Mouse (Mus musculus) MEL (cell line): ENCODE data around the gene Gemin5. TPM values are rescaled to one million over a fixed set of nuclear protein-coding genes. Genes with fewer than 3 reads are reported as not detected.

Experiments
- DNase-seq: peaks from one replicate; pipeline ENCODE4 v3.0.0; 2011; ENCODE audit warnings: low read depth, low spot score
- H3K27ac ChIP-seq: 2 replicates; pipeline ENCODE4 v1.5.1; 2012; ENCODE audit warnings: low read depth, mild to moderate bottlenecking, control low read depth, low read length, moderate library complexity; ENCODE audit not compliant: control insufficient read depth
- H3K27me3 ChIP-seq, 2 experiments: fragments of 150-350 bp in 1 of 2; sonication (generic) in 1 of 2; 2 replicates each; pipeline ENCODE4 v1.6.1; 2012; ENCODE audit warnings: low read length in 2 of 2, mild to moderate bottlenecking in 2 of 2, improper control_type of control experiment in 1 of 2, moderate library complexity in 1 of 2; ENCODE audit not compliant: insufficient read depth in 2 of 2, control insufficient read depth in 1 of 2
- H3K36me3 ChIP-seq, 2 experiments: 2 replicates each; pipeline ENCODE4 v1.6.1; 2012 to 2014; ENCODE audit warnings: low read length in 2 of 2, improper control_type of control experiment in 1 of 2, inconsistent platforms in 1 of 2, mild to moderate bottlenecking in 1 of 2; ENCODE audit not compliant: insufficient read depth in 2 of 2, control insufficient read depth in 1 of 2
- H3K4me1 ChIP-seq, 2 experiments: fragments of 150-350 bp in 1 of 2; sonication (generic) in 1 of 2; 2 replicates each; pipeline ENCODE4 v1.6.1; 2012; ENCODE audit warnings: low read length in 2 of 2, improper control_type of control experiment in 1 of 2, mild to moderate bottlenecking in 1 of 2; ENCODE audit not compliant: insufficient read depth in 2 of 2, control insufficient read depth in 1 of 2
- H3K4me3 ChIP-seq, 2 experiments: fragments of 150-350 bp in 1 of 2; sonication (generic) in 1 of 2; 2 replicates each; pipeline ENCODE4 v1.5.1; 2012; ENCODE audit warnings: low read depth in 2 of 2, low read length in 2 of 2, mild to moderate bottlenecking in 2 of 2, moderate library complexity in 2 of 2, control low read depth in 1 of 2, improper control_type of control experiment in 1 of 2; ENCODE audit not compliant: control insufficient read depth in 1 of 2, insufficient read depth in 1 of 2
- H3K79me2 ChIP-seq: 2 replicates; pipeline ENCODE4 v1.6.1; 2012; ENCODE audit warnings: mild to moderate bottlenecking, low read length, moderate library complexity; ENCODE audit not compliant: control insufficient read depth, poor library complexity, insufficient read depth
- H3K9ac ChIP-seq: 2 replicates; pipeline ENCODE4 v1.6.1; 2012; ENCODE audit warnings: low read depth, mild to moderate bottlenecking, control low read depth, low read length, moderate library complexity; ENCODE audit not compliant: control insufficient read depth, poor library complexity, severe bottlenecking
- H3K9me3 ChIP-seq: fragments of 150-350 bp; sonication (generic); replicated peaks from 2 replicates; pipeline ENCODE4 v1.6.1; 2012; ENCODE audit warnings: mild to moderate bottlenecking, low read length, improper control_type of control experiment, moderate library complexity; ENCODE audit not compliant: insufficient read depth
- CHD1 ChIP-seq: IDR thresholded peaks from 2 replicates; pipeline ENCODE4 v1.6.1; 2012; ENCODE audit warnings: low read depth, mild to moderate bottlenecking, inconsistent platforms, low read length, improper control_type of control experiment
- CHD2 ChIP-seq: IDR thresholded peaks from 2 replicates; pipeline ENCODE4 v1.6.1; 2011; ENCODE audit warnings: low read length, improper control_type of control experiment
- CTCF ChIP-seq, 3 experiments: IDR thresholded peaks in 2 of 3; conservative IDR thresholded peaks in 1 of 3; 2 replicates each; pipeline ENCODE4 v1.5.1; 2011 to 2012; ENCODE audit warnings: low read length in 3 of 3, low read depth in 2 of 3, mild to moderate bottlenecking in 2 of 3, improper control_type of control experiment in 1 of 3, inconsistent platforms in 1 of 3, mixed read lengths in 1 of 3, moderate library complexity in 1 of 3; ENCODE audit not compliant: control insufficient read depth in 1 of 3, insufficient read depth in 1 of 3, poor library complexity in 1 of 3, severe bottlenecking in 1 of 3
- E2F4 ChIP-seq: IDR thresholded peaks from 2 replicates; pipeline ENCODE4 v1.6.1; 2011; ENCODE audit warnings: low read depth, low read length, improper control_type of control experiment, borderline replicate concordance
- ELF1 ChIP-seq: IDR thresholded peaks from 2 replicates; pipeline ENCODE4 v1.6.1; 2014; ENCODE audit warnings: low read depth, mild to moderate bottlenecking, inconsistent platforms, low read length, improper control_type of control experiment, moderate library complexity
- EP300 ChIP-seq, 2 experiments: IDR thresholded peaks; 2 replicates each; pipeline ENCODE4 v1.6.1; 2011; ENCODE audit warnings: improper control_type of control experiment in 2 of 2, low read length in 2 of 2, low read depth in 1 of 2, mild to moderate bottlenecking in 1 of 2
- HCFC1 ChIP-seq: IDR thresholded peaks from 2 replicates; pipeline ENCODE4 v1.6.1; 2012; ENCODE audit warnings: low read depth, mild to moderate bottlenecking, inconsistent platforms, low read length, improper control_type of control experiment, moderate library complexity
- JUND ChIP-seq: IDR thresholded peaks from 2 replicates; pipeline ENCODE4 v1.6.1; 2011; ENCODE audit warnings: low read depth, mild to moderate bottlenecking, improper control_type of control experiment, low read length
- KAT2A ChIP-seq: conservative IDR thresholded peaks from 2 replicates; pipeline ENCODE4 v1.6.1; 2012; ENCODE audit warnings: low read depth, low read length, improper control_type of control experiment, inconsistent platforms
- MAFK ChIP-seq: IDR thresholded peaks from 2 replicates; pipeline ENCODE4 v1.6.1; 2011; ENCODE audit warnings: low read depth, mild to moderate bottlenecking, low read length, improper control_type of control experiment, borderline replicate concordance
- MAX ChIP-seq: IDR thresholded peaks from 2 replicates; pipeline ENCODE4 v1.6.1; 2011; ENCODE audit warnings: low read length, improper control_type of control experiment
- MEF2A ChIP-seq: IDR thresholded peaks from 2 replicates; pipeline ENCODE4 v1.6.1; 2014; ENCODE audit warnings: low read depth, mild to moderate bottlenecking, inconsistent platforms, low read length, improper control_type of control experiment; ENCODE audit not compliant: poor library complexity, insufficient replicate concordance, severe bottlenecking; ENCODE audit errors: extremely low read depth
- MXI1 ChIP-seq: IDR thresholded peaks from 2 replicates; pipeline ENCODE4 v1.6.1; 2011; ENCODE audit warnings: mild to moderate bottlenecking, low read depth, low read length, improper control_type of control experiment
- NRF1 ChIP-seq: IDR thresholded peaks from 2 replicates; pipeline ENCODE4 v1.6.1; 2014; ENCODE audit warnings: low read depth, mild to moderate bottlenecking, inconsistent platforms, low read length, improper control_type of control experiment, moderate library complexity; ENCODE audit not compliant: poor library complexity, insufficient read depth, severe bottlenecking
- RAD21 ChIP-seq: IDR thresholded peaks from 2 replicates; pipeline ENCODE4 v1.6.1; 2011; ENCODE audit warnings: mild to moderate bottlenecking, low read depth, low read length, improper control_type of control experiment
- SIN3A ChIP-seq: IDR thresholded peaks from 2 replicates; pipeline ENCODE4 v1.6.1; 2012; ENCODE audit warnings: low read length, improper control_type of control experiment, inconsistent platforms
- TAL1 ChIP-seq: IDR thresholded peaks from 2 replicates; pipeline ENCODE4 v1.6.1; 2012; ENCODE audit warnings: mild to moderate bottlenecking, inconsistent platforms, low read length, moderate library complexity, mixed read lengths
- TBP ChIP-seq: IDR thresholded peaks from 2 replicates; pipeline ENCODE4 v1.8.0; 2011; ENCODE audit warnings: low read depth, low read length, improper control_type of control experiment
- TCF12 ChIP-seq: IDR thresholded peaks from 2 replicates; pipeline ENCODE4 v1.6.1; 2014; ENCODE audit warnings: low read depth, mild to moderate bottlenecking, inconsistent platforms, low read length, improper control_type of control experiment, moderate library complexity
- USF1 ChIP-seq: IDR thresholded peaks from 2 replicates; pipeline ENCODE4 v1.6.1; 2014; ENCODE audit warnings: low read depth, mild to moderate bottlenecking, inconsistent platforms, low read length, improper control_type of control experiment, moderate library complexity
- ZC3H11A ChIP-seq: IDR thresholded peaks from 2 replicates; pipeline ENCODE4 v1.6.1; 2012; ENCODE audit warnings: low read depth, mild to moderate bottlenecking, inconsistent platforms, low read length, improper control_type of control experiment
- ZKSCAN1 ChIP-seq: IDR thresholded peaks from 2 replicates; pipeline ENCODE4 v1.6.1; 2012; ENCODE audit warnings: low read depth, mild to moderate bottlenecking, inconsistent platforms, low read length, improper control_type of control experiment, moderate library complexity
- ZNF384 ChIP-seq: IDR thresholded peaks from 2 replicates; pipeline ENCODE4 v1.6.1; 2012; ENCODE audit warnings: low read depth, mild to moderate bottlenecking, inconsistent platforms, low read length, improper control_type of control experiment
- polyA plus RNA-seq, 2 experiments: library from polyadenylated mRNA; stranded (reverse) in 1 of 2; unstranded in 1 of 2; fragments of >175 nt in 1 of 2; fragments of >200 nt in 1 of 2; gene quantifications; 2 replicates each; pipeline versions ENCODE4 v1.2.1 to v1.2.4; 2012; ENCODE audit warnings: low replicate concordance in 2 of 2, low read depth in 1 of 2; ENCODE audit not compliant: insufficient read length in 2 of 2, insufficient read depth in 1 of 2, missing spikeins in 1 of 2
- total RNA-seq: library from RNA; depleted of rRNA; stranded (reverse); fragments of 300-350 nt; gene quantifications from 2 replicates; pipeline ENCODE4 v1.2.3, GENCODE M21; 2012

Gene Gemin5
- total and polyA plus RNA-seq, 3 experiments: 46.5 to 71.9 (median 52.5) TPM

DNA sequence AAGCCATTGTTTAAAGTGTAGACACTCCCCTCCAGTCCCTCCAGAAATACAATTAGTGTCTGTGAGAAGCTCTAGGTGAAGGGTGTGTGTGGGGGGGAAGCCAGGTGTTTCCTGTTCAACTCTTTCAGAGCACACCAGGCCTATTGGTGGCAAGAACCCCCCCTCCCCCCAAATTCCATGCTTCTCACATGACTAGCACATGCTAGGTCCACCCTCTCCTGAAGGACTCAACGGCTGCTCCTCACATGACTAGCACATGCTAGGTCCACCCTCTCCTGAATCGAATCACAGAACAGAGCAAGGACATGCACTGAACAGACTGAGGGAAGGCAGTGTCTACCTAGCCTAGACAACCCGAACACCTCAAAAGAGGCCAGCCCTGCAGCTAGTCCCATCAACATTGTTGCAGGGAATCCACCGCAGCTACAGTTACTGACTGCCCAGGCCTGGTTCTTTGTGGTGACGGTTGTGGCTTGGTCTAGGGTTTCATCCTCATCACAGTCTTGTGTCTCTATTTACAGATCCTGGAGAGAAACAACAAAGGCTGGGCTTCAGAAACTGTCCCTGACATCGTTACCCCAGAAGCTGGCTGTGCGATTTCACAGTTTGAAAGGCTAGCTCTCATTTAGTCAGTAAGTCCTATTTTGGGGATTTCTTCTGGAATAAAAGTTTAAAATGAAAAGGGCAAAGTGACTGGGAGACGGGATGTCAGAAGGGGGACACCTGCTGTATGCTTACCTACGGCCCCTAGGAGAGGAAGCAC lies 65.6 kb downstream of the Gemin5 start (continued):
- TF ChIP-seq MAFK (no peak), EP300 (IDR thresholded peaks at IDR 0.05; ENCODE audit: low read depth in 1 of 2, low read length in 2 of 2) (peak in 1 of 2 experiments; percentile 68; a peak in 2 of 4 replicates), USF1 (peak; percentile 82), ZKSCAN1 (peak; percentile 99), KAT2A (no peak), TCF12 (peak; percentile 71), MAX (peak; percentile 87), CTCF (IDR thresholded peaks at IDR 0.05 in 2 of 3, conservative IDR thresholded peaks at IDR 0.05 in 1 of 3; ENCODE audit: control insufficient read depth in 1 of 3, insufficient read depth in 1 of 3, low read depth in 2 of 3, low read length in 3 of 3, poor library complexity in 1 of 3, severe bottlenecking in 1 of 3) (no peak), MXI1 (no peak)
- TF ChIP-seq, all 39 proteins: peak for 16

DNA sequence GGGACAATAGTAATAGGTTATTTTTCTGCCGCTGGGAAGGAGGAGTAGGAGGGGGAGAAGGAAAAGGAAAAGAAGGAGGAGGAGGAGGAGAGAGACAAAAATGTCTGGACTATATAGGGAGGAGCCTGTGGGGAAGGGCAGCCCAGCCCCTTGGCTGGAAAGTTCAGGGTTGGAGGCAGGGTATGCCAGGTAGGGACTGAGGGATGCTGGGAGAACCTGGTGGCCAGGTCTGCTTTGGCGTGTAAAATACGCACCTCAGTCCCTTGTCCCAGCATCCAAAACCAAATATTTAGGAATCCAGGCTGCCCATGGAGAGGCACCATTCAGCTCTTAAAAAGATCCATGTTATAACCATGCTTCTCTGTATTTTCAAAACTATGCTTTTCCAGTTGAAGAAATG lies 66.2 kb downstream of the Gemin5 start:
- Histone ChIP-seq H3K79me2 (peaks cover 34% of the 10 kb centered on the region), H3K9ac (no peak overlapping the region), H3K27ac (no peak overlapping the region; the same call in 1 of the 2 replicates), H3K4me3 (peak overlapping the region in 1 of 2 experiments; percentile 69; a peak in 1 of 4 replicates), H3K27me3 (no peaks in the 10 kb centered on the region), H3K4me1 (peaks cover 9 to 16% of the 10 kb centered on the region in 2 experiments), H3K36me3 (peaks cover 0 to 19% of the 10 kb centered on the region in 2 experiments; a peak in 2 of 4 replicates), H3K9me3 (no peaks in the 10 kb centered on the region)
- no peak for DNase-seq
- TF ChIP-seq JUND: no peak
- TF ChIP-seq ZKSCAN1: no peak
- no peak for TF ChIP-seq ZC3H11A
- no peak for TF ChIP-seq E2F4
- TF ChIP-seq CHD1: no peak
- no peak for TF ChIP-seq HCFC1
- TF ChIP-seq TBP: no peak
- TF ChIP-seq ELF1: no peak
- TF ChIP-seq MXI1: no peak
- TF ChIP-seq SIN3A: no peak
- TF ChIP-seq RAD21: no peak
- no peak for TF ChIP-seq MAX
- no peak for TF ChIP-seq TCF12
- no peak for TF ChIP-seq USF1
- no peak for TF ChIP-seq TAL1
- no peak for TF ChIP-seq ZNF384
- no peak for TF ChIP-seq EP300 (IDR thresholded peaks at IDR 0.05; ENCODE audit: low read depth in 1 of 2, low read length in 2 of 2)
- TF ChIP-seq CHD2: no peak
- TF ChIP-seq MEF2A: no peak
- TF ChIP-seq NRF1: no peak
